Mouse (Mus musculus) embryonic fibroblast, embryonic 13.5 days (primary cell): ENCODE measurements around the gene Ube2e2.

Source experiments
- CTCF ChIP-seq: IDR thresholded peaks from 2 replicates; pipeline ENCODE4 v1.5.1; 2011; ENCODE audit warnings: mild to moderate bottlenecking, control low read depth, low read length, moderate library complexity, borderline replicate concordance; ENCODE audit not compliant: insufficient read depth
- POLR2A ChIP-seq: IDR thresholded peaks from 2 replicates; pipeline ENCODE4 v1.6.1; 2011; ENCODE audit warnings: low read depth, mild to moderate bottlenecking, control low read depth, low read length, moderate library complexity

GRCm38 (mm10) chr14:18889571-18889970 lies 4.5 kb downstream of the Ube2e2 start:
- no peak for TF ChIP-seq CTCF
- no peak for TF ChIP-seq POLR2A
